Mouse (Mus musculus) forebrain, embryonic 16.5 days (tissue): ENCODE results near the gene Gm5039. TPM values are rescaled to one million over a fixed set of nuclear protein-coding genes. Genes with fewer than 3 reads are reported as not detected.
"Not testable (repeated sequence)": the region's sequence is repeated elsewhere in the genome, so short reads cannot be mapped to it uniquely, and the experiment has no call there.

ENCODE experiments used
- ATAC-seq: fragments of 200-750 bp; cut with Nextera tagmentation; 2 replicates; pipeline ENCODE4 v1.8.0; 2017; ENCODE audit warnings: mild to moderate bottlenecking, moderate library complexity
- H3K27ac ChIP-seq: fragments of 300-500 bp; sonication (generic); 2 replicates; pipeline ENCODE4 v1.5.1; 2014; ENCODE audit warnings: low read length, control low read depth
- H3K27me3 ChIP-seq: fragments of 300-500 bp; sonication (generic); replicated peaks from 2 replicates; pipeline ENCODE4 v1.6.1; 2014; ENCODE audit warnings: low read length; ENCODE audit not compliant: control insufficient read depth, insufficient read depth
- H3K36me3 ChIP-seq: fragments of 300-500 bp; sonication (generic); 2 replicates; pipeline ENCODE4 v1.6.1; 2014; ENCODE audit not compliant: control insufficient read depth, insufficient read depth
- H3K4me1 ChIP-seq: fragments of 300-500 bp; sonication (generic); replicated peaks from 2 replicates; pipeline ENCODE4 v1.6.1; 2014; ENCODE audit warnings: low read length; ENCODE audit not compliant: control insufficient read depth, insufficient read depth
- H3K4me2 ChIP-seq: fragments of 300-500 bp; sonication (generic); 2 replicates; pipeline ENCODE4 v1.6.1; 2014; ENCODE audit warnings: mild to moderate bottlenecking, low read length, control low read depth
- H3K4me3 ChIP-seq: fragments of 300-500 bp; sonication (generic); replicated peaks from 2 replicates; pipeline ENCODE4 v1.5.1; 2014; ENCODE audit warnings: mild to moderate bottlenecking, low read length, control low read depth
- H3K9ac ChIP-seq: fragments of 300-500 bp; sonication (generic); replicated peaks from 2 replicates; pipeline ENCODE4 v1.6.1; 2014; ENCODE audit warnings: low read depth, low read length, control low read depth
- H3K9me3 ChIP-seq: fragments of 300-500 bp; sonication (generic); 2 replicates; pipeline ENCODE4 v1.6.1; 2016; ENCODE audit warnings: low read length; ENCODE audit not compliant: control insufficient read depth
- WGBS: fragments of 180-500 bp; shearing (Covaris S2); extraction: QIAGEN DNeasy Blood & Tissue Kit; methylation state at CpG from one replicate; pipeline ENCODE4 v1.1.7; 2014; 5-methylcytosine and 5-hydroxymethylcytosine counted together
- polyA plus RNA-seq: library from polyadenylated mRNA; unstranded; fragments of >200 nt; fragmentation: Nextera tagmentation; extraction: Ambion mirVana; gene quantifications from 2 replicates; pipeline ENCODE4 v1.2.1, GENCODE M21; 2015

The Gm5039 gene
- polyA plus RNA-seq = not detected in 2 replicates

DNA sequence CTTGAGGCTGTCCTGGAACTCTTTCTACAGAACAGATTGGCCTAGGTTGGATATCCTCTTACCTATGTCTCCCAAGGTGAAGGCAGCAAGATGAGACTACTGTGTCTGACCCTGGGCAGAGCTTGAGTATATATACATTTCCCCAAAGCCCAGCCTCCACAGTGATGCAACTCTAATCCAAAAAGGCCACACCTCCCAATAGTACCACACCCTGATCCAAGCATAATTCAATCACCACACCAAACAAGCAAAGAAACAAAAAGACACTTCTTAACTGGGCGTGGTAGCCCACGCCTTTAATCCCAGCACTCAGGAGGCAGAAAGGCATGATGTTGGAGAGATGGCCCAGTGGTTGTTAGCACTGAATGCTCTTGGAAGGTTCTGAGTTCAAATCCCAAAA is at the start of gene Gm5039:
Gene Gm5039, minus strand, starts transcription at position 101 of the 400 bp plus-strand sequence.
- H3K9ac ChIP-seq, H3K36me3 ChIP-seq, ATAC-seq, H3K4me1 ChIP-seq, H3K27me3 ChIP-seq, H3K27ac ChIP-seq, H3K9me3 ChIP-seq, H3K4me2 ChIP-seq, H3K4me3 ChIP-seq: not testable (repeated sequence)
- WGBS = 89% methylated on average over 2 of the region's 2 CpGs

DNA sequence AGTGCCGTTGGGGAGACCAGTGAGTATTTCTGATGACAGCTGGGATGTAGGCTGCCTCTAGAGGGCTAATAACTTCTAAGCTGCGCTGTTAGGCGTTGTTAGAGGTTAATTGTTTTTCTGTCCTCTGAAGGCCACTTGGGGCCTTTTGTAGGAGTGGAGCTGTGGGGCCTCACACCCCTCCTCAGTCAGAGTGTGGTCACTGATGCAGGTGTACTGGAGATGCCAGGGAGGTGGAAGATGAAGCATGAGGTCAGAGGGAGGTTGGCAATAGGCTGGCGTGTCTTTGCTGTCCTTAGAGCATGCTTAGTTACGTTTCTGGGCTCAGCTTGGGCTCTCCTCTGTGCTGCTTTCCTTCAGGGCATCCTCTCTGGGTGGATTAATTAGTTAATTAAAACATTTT is 48.2 kb upstream of the Gm5039 start:
- Histone ChIP-seq H3K4me1 (no peaks in the 10 kb centered on the region), H3K4me3 (no peak overlapping the region), H3K4me2 (no peak overlapping the region), H3K27me3 (no peaks in the 10 kb centered on the region), H3K9me3 (no peaks in the 10 kb centered on the region), H3K36me3 (no peaks in the 10 kb centered on the region), H3K9ac (no peak overlapping the region), H3K27ac (no peak overlapping the region)
- 61% methylated on average over 5 of the region's 5 CpGs for WGBS
- no peak for ATAC-seq

DNA sequence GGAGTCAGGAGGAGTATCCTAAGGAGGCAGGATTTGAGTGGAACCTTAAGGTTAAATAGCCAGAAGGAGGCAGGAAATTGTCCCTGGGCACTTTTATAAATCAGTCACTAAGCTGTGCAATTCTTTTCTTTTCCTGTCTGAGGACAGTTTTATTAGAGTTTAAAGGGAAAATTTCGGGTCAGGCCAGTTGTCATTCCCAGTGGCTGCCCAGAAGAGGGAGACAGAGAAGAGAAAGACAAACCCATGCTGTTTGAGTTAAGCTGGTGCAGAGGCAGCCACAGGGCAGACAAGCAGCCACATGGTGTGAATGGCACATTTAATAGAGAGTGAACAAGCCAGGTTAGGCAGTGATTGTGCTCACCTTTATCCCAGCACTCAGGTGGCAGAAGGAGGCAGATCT is 46.5 kb upstream of the Gm5039 start:
- H3K9me3 ChIP-seq, ATAC-seq, H3K9ac ChIP-seq, H3K27me3 ChIP-seq, H3K27ac ChIP-seq, H3K36me3 ChIP-seq, H3K4me1 ChIP-seq, H3K4me2 ChIP-seq, H3K4me3 ChIP-seq: not testable (repeated sequence)
- 10% methylated on average over 1 of the region's 1 CpGs for WGBS

DNA sequence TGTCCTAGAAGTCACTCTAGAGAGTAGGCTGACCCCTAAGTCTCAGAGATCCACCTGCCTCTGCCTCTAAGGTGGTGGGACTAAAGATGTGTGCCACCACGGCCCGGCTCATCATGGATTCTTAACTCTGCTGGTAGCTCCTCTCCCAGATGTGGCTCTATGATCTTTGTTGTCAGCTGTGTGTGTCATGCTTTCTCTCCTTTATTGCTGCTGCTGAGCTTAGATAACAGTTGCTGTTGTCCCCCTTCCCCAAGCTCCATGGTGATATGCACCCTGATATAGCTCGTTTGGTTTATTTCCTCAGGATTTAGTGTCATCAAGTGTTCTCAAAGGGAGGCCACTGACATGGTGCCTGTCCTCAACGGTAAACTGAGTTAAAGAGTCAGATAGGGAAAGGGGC is 45.9 kb upstream of the Gm5039 start:
- H3K4me2 ChIP-seq, ATAC-seq, H3K27me3 ChIP-seq, H3K27ac ChIP-seq, H3K36me3 ChIP-seq, H3K9me3 ChIP-seq, H3K4me3 ChIP-seq, H3K9ac ChIP-seq, H3K4me1 ChIP-seq: not testable (repeated sequence)
- 88% methylated on average over 4 of the region's 4 CpGs for WGBS

DNA sequence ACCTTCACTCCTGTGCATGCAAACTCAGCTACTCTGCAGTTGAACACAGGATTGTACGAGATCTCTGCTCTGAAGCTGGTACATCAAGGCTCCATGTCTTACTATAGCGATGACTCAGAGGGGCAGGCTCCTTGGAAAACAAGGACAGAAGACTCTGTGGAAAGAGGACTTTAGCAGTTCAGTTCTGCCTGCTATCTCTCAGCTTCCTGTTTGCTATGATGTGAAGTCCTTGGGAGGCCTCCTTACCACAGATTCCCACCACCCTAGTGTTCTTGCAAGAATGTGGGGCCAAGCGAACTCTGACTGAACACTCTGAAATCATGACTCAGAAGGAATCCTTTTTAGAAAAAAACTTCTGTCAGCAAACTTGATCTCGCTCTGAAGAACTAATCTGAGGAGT is 44.8 kb upstream of the Gm5039 start:
- Histone ChIP-seq H3K27me3 (no peaks in the 10 kb centered on the region), H3K36me3 (no peaks in the 10 kb centered on the region), H3K4me1 (no peaks in the 10 kb centered on the region), H3K27ac (no peak overlapping the region), H3K4me3 (no peak overlapping the region), H3K9me3 (no peaks in the 10 kb centered on the region), H3K4me2 (no peak overlapping the region), H3K9ac (no peak overlapping the region)
- ATAC-seq = no peak
- 86% methylated on average over 4 of the region's 4 CpGs for WGBS

DNA sequence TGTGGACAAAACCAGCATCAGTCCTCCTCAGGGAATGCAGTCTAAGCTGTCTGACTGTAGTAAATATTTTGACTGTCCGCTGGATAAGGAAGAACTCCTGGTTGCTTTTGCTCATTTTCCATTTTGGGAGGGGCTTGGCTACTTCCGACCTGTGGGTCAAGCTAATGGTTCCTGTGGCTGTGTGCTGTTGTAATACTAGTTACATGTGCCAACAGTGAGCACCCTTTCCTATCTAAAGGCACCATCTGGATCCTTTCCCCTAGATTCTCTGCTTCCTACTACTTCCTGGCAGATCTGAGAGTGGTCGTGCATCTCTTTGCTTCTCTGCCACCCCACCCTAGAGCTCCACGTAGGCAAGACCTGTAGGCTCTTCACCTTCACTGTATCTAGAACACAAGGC is 43.8 kb upstream of the Gm5039 start:
- H3K9me3 ChIP-seq = no peaks in the 10 kb centered on the region
- no peaks in the 10 kb centered on the region for H3K36me3 ChIP-seq
- no peaks in the 10 kb centered on the region for H3K4me1 ChIP-seq
- H3K27ac ChIP-seq = no peak overlapping the region
- 89% methylated on average over 4 of the region's 4 CpGs for WGBS
- H3K9ac ChIP-seq = no peak overlapping the region
- ATAC-seq = no peak
- H3K4me3 ChIP-seq = no peak overlapping the region
- H3K27me3 ChIP-seq = no peaks in the 10 kb centered on the region
- H3K4me2 ChIP-seq = no peak overlapping the region

DNA sequence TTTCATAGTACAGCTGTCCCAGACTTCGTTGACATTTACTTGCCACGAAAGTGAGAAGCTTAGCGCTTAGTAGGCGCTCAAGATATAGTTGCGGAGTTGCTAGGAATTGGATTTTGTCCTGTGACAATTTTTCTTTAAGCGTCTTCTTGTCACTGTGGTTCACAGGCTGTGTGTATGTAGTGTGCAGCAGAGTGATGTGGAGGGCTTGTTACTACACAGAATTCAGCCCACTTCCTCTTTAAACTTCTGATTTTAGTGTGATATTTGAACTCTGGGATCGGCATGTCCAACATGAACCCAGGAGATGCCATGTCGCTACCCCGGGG is 37.3 kb upstream of the Gm5039 start:
- H3K27me3 ChIP-seq = no peaks in the 10 kb centered on the region
- no peak for ATAC-seq
- peaks cover 7% of the 10 kb centered on the region for H3K4me1 ChIP-seq
- H3K27ac ChIP-seq = no peak overlapping the region
- peak overlapping the region; percentile 90 for H3K4me2 ChIP-seq
- no peaks in the 10 kb centered on the region for H3K9me3 ChIP-seq
- H3K9ac ChIP-seq = peak overlapping the region; percentile 81
- H3K4me3 ChIP-seq = peak overlapping the region; percentile 92
- 55% methylated on average over 9 of the region's 9 CpGs for WGBS
- H3K36me3 ChIP-seq = no peaks in the 10 kb centered on the region

DNA sequence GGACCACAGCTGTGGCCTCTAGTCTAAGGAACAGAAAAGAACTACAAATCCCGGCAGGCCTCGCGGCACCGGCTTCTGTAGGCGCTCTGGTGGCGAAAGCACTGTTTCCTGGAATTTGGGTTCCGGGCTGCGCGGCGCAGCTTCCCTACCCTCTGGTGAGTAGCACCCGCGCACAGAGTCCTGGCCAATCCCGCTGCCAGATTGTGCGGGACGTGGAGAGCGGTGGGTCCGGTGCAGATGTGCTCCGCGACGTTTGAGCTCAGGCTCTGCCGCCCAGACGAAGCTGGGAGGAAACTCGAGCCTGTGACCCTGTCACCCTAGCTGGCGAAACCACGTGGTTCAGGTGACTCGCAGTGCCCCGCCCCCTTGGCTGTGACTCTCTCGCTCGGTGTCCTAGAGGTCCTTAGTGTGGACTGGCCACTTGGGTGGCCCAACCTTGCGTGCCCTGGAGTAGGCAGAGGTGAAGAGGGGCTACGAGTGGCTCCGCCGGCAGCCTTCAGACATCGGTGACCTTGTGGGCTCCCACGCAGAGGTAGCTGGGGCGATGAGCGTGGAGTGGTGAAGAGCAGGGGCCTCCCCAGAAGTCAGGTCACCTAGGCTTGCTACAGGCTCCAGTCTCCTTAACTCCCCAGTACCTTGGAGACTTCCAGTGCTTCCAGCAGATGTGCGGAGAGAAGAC is 36.8 kb upstream of the Gm5039 start, which contains the start of gene Adck1:
Gene Adck1, plus strand, starts transcription at position 114 of the 679 bp plus-strand sequence.
- Histone ChIP-seq H3K36me3 (no peaks in the 10 kb centered on the region), H3K9me3 (no peaks in the 10 kb centered on the region), H3K4me3 (peak within 1 kb of the TSS; percentile 92), H3K9ac (peak within 1 kb of the TSS; percentile 81), H3K27me3 (no peaks in the 10 kb centered on the region), H3K4me1 (peaks cover 7% of the 10 kb centered on the region), H3K4me2 (peak within 1 kb of the TSS; percentile 90), H3K27ac (peak within 1 kb of the TSS; percentile 61; the same call in 1 of the 2 replicates)
- under 1% methylated on average over 38 of the region's 38 CpGs for WGBS
- peak; percentile 98 for ATAC-seq

DNA sequence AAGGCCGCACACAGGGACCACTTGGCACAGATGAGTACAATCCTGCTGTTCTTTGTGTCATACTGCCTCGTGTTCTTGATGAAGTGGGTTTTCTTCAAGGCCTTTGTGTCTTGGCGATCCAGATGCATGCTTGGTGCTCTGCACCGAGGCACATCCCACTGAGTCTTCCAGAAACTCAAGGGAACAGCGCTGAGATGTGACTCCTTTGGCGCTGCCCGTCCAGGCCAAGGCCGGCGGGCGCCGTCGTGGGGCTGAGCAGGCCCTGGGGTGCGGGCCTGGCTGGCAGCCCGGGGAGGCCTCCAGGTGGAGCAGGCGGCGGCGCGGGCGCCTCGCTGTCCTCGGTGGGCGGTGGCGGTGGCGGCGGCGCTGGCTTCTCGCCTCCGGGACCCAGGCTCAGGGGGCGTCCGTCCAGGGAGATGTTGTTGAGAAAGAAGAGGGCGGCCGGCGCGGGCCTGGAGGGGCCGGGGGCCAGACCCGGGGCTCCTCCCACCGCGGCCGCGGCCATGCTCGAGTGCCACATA is 30.4 kb upstream of the Gm5039 start:
- H3K9ac ChIP-seq = peak overlapping the region; percentile 45
- H3K4me2 ChIP-seq = peak overlapping the region; percentile 47
- H3K4me1 ChIP-seq = 0 out of 2 replicates have a peak, but pooled peaks cover 3% of the 10 kb centered on the region
- ATAC-seq = peak; percentile 57
- no peaks in the 10 kb centered on the region for H3K27me3 ChIP-seq
- no peaks in the 10 kb centered on the region for H3K36me3 ChIP-seq
- H3K9me3 ChIP-seq = no peaks in the 10 kb centered on the region
- WGBS = 14% methylated on average over 41 of the region's 41 CpGs
- peak overlapping the region; percentile 31 for H3K4me3 ChIP-seq
- H3K27ac ChIP-seq = no peak overlapping the region
